Mouse (Mus musculus) embryonic fibroblast, embryonic 13.5 days (primary cell): ENCODE measurements around the gene Brsk2. TPM values are rescaled to one million over a fixed set of nuclear protein-coding genes. Genes with fewer than 3 reads are reported as not detected.

Experiments
- H3K27ac ChIP-seq: 2 replicates; pipeline ENCODE4 v1.5.1; 2012; ENCODE audit warnings: low read length, control low read depth, inconsistent platforms; ENCODE audit not compliant: insufficient read depth
- H3K4me1 ChIP-seq: 2 replicates; pipeline ENCODE4 v1.6.1; 2011; ENCODE audit warnings: low read length; ENCODE audit not compliant: control insufficient read depth, insufficient read depth
- H3K4me3 ChIP-seq: 2 replicates; pipeline ENCODE4 v1.5.1; 2011; ENCODE audit warnings: mild to moderate bottlenecking, control low read depth, low read length; ENCODE audit not compliant: insufficient read depth
- CTCF ChIP-seq: IDR thresholded peaks from 2 replicates; pipeline ENCODE4 v1.5.1; 2011; ENCODE audit warnings: mild to moderate bottlenecking, control low read depth, low read length, moderate library complexity, borderline replicate concordance; ENCODE audit not compliant: insufficient read depth
- POLR2A ChIP-seq: IDR thresholded peaks from 2 replicates; pipeline ENCODE4 v1.6.1; 2011; ENCODE audit warnings: low read depth, mild to moderate bottlenecking, control low read depth, low read length, moderate library complexity
- polyA plus RNA-seq: library from polyadenylated mRNA; stranded (reverse); fragments of >200 nt; gene quantifications from 2 replicates; pipeline ENCODE4 v1.2.4, GENCODE M21; 2011; ENCODE audit warnings: low read depth; ENCODE audit not compliant: missing spikeins, insufficient read length

The Brsk2 gene
- polyA plus RNA-seq, 1 experiment: not detected

- TF ChIP-seq CTCF (no peak), POLR2A (no peak)
- Histone ChIP-seq H3K4me3 (no peak overlapping the region), H3K27ac (no peak overlapping the region), H3K4me1 (no peaks in the 10 kb centered on the region)
Measured at GRCm38 (mm10) chr7:141955565-141956173, 6.1 kb downstream of the Brsk2 start.

DNA sequence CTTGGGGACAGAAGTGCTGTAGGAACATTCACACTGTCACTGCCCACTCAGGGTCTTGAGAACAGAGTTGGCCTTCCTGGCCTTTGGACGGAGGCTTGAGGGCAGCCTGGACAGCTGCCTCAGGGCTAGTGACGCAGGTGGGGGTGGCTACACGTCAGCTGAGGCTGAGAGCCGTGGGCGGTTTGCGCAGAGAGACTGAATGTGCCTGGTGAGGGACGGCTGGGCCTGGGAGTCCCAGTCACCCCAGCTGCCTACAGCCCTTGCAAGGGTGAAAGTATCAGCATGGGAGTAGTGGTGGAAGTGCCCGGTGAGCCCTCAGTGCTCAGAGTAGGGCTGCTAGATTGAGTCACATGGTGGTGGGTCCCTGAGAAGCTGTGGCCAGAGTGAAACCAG, 6.6 kb downstream of the Brsk2 start:
- Histone ChIP-seq H3K4me1 (no peaks in the 10 kb centered on the region), H3K27ac (no peak overlapping the region), H3K4me3 (no peak overlapping the region)
- TF ChIP-seq CTCF (no peak), POLR2A (no peak)

DNA sequence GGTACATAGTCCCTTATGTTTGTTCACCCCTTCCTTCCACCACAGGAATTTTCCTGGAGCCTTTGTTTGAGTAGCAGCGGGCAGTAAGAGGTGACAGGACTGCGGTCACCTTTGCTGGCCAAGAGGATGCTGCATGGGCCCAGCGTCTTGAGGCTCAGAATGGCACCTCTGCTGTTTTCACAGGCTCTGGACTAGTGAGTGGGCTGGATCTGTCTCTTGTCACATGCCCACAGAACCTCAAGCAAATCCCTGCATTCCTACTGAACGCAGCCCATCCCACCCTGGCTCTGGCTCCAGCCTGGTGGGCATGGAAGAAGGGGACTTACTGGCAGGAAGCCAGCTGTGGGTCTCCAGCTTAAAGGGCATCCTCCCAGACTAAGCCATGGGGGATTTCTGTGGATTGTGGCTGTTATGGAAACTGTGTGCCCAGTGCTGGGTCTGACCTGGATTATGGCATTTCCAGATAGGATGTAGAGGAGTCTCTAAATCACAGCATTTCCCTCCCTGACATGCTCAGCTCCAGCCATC, 8.0 kb downstream of the Brsk2 start:
- no peak overlapping the region for H3K4me3 ChIP-seq
- no peaks in the 10 kb centered on the region for H3K4me1 ChIP-seq
- TF ChIP-seq CTCF: no peak
- TF ChIP-seq POLR2A: no peak
- no peak overlapping the region for H3K27ac ChIP-seq

DNA sequence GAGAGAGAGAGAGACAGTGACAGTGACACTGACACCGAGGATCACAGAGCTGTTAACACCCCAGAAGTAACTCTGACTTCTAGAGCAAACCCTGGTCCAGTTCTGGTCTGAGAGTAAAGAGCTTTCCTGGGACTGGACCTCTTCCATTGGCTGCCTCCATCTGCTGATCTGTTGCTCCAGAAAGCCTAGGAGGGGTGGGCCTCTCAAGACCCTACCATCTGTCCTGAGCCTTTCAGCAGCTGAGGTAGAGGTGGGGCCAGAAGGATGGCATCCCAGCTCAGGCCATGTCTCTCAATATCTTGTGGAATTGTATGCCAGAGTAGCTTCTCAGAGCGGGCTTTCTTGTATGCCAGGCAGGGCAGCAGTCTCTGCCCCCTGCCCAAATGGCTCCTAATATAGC, 8.7 kb downstream of the Brsk2 start:
- Histone ChIP-seq H3K4me3 (no peak overlapping the region), H3K27ac (no peak overlapping the region)
- TF ChIP-seq CTCF (no peak), POLR2A (no peak)

GRCm38 (mm10) chr7:141959133-141959532, 9.6 kb downstream of the Brsk2 start:
- no peaks in the 10 kb centered on the region for H3K4me1 ChIP-seq
- no peak overlapping the region for H3K4me3 ChIP-seq
- no peak for TF ChIP-seq POLR2A
- TF ChIP-seq CTCF: no peak
- H3K27ac ChIP-seq: no peak overlapping the region

More for the DNA sequence above, 8.7 kb downstream of the Brsk2 start:
- H3K4me1 ChIP-seq: no peaks in the 10 kb centered on the region

DNA sequence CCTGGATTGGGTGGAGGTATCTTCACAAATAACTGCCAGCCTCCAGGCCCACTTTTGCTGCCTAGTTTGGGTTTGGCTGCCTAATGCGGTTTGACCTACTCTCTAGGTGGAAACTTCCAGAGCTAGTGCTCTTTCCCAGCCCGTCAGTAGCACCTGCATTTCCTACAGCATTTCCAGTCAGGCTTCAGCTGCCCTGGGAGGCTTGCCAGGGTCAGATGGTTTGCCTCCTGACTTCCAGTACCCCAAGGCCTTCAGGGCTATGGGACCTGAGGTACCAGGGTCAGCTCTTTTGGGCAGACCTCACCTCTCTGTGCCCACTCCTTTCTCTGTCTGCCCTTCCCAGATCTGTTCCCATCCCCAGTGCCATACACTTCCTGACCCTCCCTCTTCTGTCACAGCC, 11.4 kb downstream of the Brsk2 start:
- no peaks in the 10 kb centered on the region for H3K4me1 ChIP-seq
- H3K4me3 ChIP-seq: no peak overlapping the region
- TF ChIP-seq POLR2A: no peak
- H3K27ac ChIP-seq: no peak overlapping the region

DNA sequence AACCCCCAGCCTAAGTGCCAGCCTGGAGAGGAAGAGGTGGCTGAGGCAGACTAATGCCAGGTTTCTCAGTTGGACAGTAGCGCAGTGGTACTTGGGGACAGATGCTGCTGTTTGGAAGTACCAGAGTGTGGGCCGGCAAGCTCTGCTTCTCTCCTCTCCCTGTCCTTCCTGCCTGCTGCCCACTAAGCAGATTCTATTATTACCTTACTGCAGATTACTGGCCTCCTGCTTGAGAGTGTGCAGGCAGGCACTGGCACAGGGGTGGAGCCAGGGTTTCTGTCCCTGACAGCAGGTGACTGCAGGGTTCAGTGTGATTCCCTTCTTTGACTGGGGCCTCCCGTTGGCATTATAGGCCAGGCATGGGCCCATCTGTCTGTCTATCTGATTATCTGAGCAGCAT, 11.9 kb downstream of the Brsk2 start:
- no peak overlapping the region for H3K27ac ChIP-seq
- H3K4me3 ChIP-seq: no peak overlapping the region
- H3K4me1 ChIP-seq: no peaks in the 10 kb centered on the region
- no peak for TF ChIP-seq CTCF
- TF ChIP-seq POLR2A: no peak

DNA sequence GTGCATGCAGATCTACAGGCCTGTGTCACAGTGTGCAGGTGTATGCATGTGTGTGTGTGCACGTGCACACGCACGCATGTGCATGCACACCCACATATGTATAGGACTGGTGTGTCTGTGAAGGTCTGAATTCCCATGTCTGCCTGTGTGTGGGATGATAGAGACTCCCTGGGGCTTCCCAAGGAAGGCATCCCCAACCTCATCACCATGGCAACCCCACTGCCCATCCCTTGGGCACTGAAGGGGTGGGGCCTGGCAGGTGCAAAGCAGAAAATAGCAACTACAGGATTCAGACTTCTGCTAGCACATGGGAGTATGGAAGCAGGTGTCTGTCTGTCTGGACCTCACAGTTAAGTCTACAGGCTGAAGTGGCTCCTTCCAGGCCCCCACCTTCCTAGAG, 13.0 kb downstream of the Brsk2 start:
- Histone ChIP-seq H3K4me3 (no peak overlapping the region), H3K4me1 (no peaks in the 10 kb centered on the region), H3K27ac (no peak overlapping the region)
- no peak for TF ChIP-seq POLR2A
- TF ChIP-seq CTCF: no peak

DNA sequence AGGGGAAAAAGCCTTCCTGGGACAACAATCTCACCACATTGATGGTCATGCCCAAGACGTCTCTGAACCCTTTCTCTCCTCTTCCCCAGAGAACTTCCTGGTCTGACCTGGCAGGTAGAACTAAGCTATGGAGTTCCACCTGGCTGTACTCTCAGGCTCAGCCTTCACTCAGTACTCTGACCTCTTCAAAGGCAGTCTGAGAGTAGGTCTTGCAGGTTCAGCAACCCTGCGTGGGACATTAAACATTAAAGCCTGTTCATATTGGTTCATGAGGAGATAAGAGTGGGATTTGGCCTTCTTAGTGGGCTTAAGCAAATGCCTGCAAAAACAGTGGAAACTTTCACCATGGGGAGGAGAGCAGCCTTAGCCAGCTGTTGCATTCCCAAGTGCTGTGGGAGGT, 16.7 kb downstream of the Brsk2 start:
- TF ChIP-seq CTCF: no peak
- no peak for TF ChIP-seq POLR2A
- H3K4me3 ChIP-seq: no peak overlapping the region
- H3K27ac ChIP-seq: no peak overlapping the region
- H3K4me1 ChIP-seq: no peaks in the 10 kb centered on the region

DNA sequence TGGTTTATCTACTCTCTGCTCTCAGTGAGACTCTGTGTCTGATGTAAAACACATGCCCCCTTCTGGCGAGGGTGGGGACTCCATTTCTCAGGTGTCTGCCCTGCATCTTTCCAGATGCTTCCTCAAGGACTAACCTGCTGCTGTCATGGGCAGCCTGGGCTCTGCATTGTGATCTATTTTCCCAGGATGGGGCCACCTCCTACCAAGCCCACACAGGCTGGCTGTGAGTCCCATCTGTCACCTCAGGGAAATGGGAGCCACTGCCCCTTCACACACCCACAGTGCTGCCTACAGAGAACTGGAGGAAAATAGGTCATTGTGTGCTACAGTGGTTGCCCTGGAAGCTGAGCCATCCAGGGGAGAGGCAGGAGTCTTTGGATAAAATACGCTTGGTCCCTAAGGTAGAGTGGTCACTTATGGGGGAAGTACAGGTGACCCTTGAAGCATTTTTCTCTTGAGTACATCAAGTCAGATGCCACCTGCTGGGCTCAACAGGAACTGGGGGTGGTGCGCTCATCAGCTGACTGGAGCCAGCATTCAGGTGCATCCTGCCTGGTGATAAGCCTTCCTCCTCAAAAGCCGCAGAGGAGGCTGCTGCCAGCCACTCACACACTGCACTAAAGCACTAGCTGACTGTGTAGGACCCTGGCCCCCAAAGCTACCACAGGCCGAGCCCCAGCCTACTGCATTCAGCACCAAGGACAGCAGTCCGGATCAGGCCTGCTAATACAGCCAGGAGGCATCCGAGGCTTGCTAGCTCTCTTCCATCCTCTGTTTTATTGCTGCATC, 23.5 kb downstream of the Brsk2 start:
- H3K4me3 ChIP-seq: no peak overlapping the region
- H3K4me1 ChIP-seq: no peaks in the 10 kb centered on the region
- TF ChIP-seq CTCF (no peak), POLR2A (no peak)
- H3K27ac ChIP-seq: no peak overlapping the region
